In genomic region chr19:4303640-4303995, GRCm38 (mm10) we compare ENCODE assay signal across 9 mouse cellular contexts. TPM values are rescaled to one million over a fixed set of nuclear protein-coding genes. Genes with fewer than 3 reads are reported as not detected.
DNase-seq lines count a peak whose midpoint lies in the region; ATAC-seq and TF ChIP-seq lines count a peak whose summit lies in the region.
"Had no signal": no experiment of that assay in that cellular context is flagged by ENCODE, and none has a peak within 500 bp of the region (broad histone marks: within the 10 kb centered on the region; RNA-seq: fewer than 3 reads in every experiment).

No protein-coding gene starts in this region.

- intact Hi-C loops in heart, postnatal 14 days (cut with DNase I), result no loop called here

- peak overlapping the region; percentile 74 for H3K27ac ChIP-seq in heart, embryonic 15.5 days
- peak overlapping the region; percentile 88 for H3K27ac ChIP-seq in liver, postnatal 0 days (ENCODE audit: low read depth)

- peak overlapping the region; percentile 83 for H3K4me2 ChIP-seq in heart, embryonic 15.5 days
- peak overlapping the region; percentile 87 for H3K4me2 ChIP-seq in liver, postnatal 0 days (ENCODE audit: low read depth, low read length)

- TF ChIP-seq CTCF in liver, postnatal 0 days (IDR thresholded peaks at IDR 0.05; ENCODE audit: low read depth), result no peak

- no peaks in the 10 kb centered on the region for H3K9me3 ChIP-seq in heart, embryonic 15.5 days (replicated peaks)
- H3K9me3 ChIP-seq in liver, postnatal 0 days (ENCODE audit: low read length), result no peaks in the 10 kb centered on the region

- no peaks in the 10 kb centered on the region for H3K27me3 ChIP-seq in heart, embryonic 15.5 days
- H3K27me3 ChIP-seq in liver, postnatal 0 days (ENCODE audit: insufficient read depth, low read length), result no peaks in the 10 kb centered on the region

- no peak for ATAC-seq in heart, embryonic 15.5 days (replicated peaks; ENCODE audit: insufficient number of reproducible peaks, insufficient read depth, low FRiP score, low read depth)
- ATAC-seq in liver, postnatal 0 days, result no peak
- ATAC-seq in monocyte, adult 5-6 weeks (replicated peaks; ENCODE audit: insufficient number of reproducible peaks, low FRiP score, low TSS enrichment, poor library complexity, severe bottlenecking), result no peak

- H3K4me3 ChIP-seq in heart, embryonic 15.5 days, result peak overlapping the region; percentile 70
- H3K4me3 ChIP-seq in liver, postnatal 0 days (ENCODE audit: low read depth, low read length), result peak overlapping the region; percentile 92

- H3K9ac ChIP-seq in heart, embryonic 15.5 days, result no peak overlapping the region
- H3K9ac ChIP-seq in liver, postnatal 0 days (replicated peaks), result no peak overlapping the region

- no peak for TF ChIP-seq EP300 in liver, postnatal 0 days (IDR thresholded peaks at IDR 0.05; ENCODE audit: low read depth)

- DNase-seq in heart, postnatal 14 days, result no peak
- DNase-seq in spleen, postnatal 36 days (ENCODE audit: low spot score in 2 of 2), result peak; percentile 72 to 78
- DNase-seq in spleen, postnatal 14 days (ENCODE audit: low spot score in 2 of 2), result no peak
- no peak for DNase-seq in liver, postnatal 0 days
- no peak for DNase-seq in gastrocnemius, postnatal 4 days (ENCODE audit: low spot score in 2 of 2)
- DNase-seq in kidney, adult 9 months, result no peak
- DNase-seq: kidney, adult 2 months had no signal

- peaks cover 66% of the 10 kb centered on the region for H3K4me1 ChIP-seq in heart, embryonic 15.5 days (replicated peaks)
- peaks cover 52% of the 10 kb centered on the region for H3K4me1 ChIP-seq in liver, postnatal 0 days (ENCODE audit: insufficient read depth)

- 80% methylated on average over 5 of the region's 5 CpGs for WGBS in heart, embryonic 15.5 days
- WGBS in liver, postnatal 0 days (ENCODE audit: insufficient replicate concordance), result 73% methylated on average over 5 of the region's 5 CpGs

- no peaks in the 10 kb centered on the region for H3K36me3 ChIP-seq in heart, embryonic 15.5 days
- H3K36me3 ChIP-seq in liver, postnatal 0 days (replicated peaks; ENCODE audit: insufficient read depth, low read length), result peaks cover 3% of the 10 kb centered on the region; the same call in 1 of the 2 replicates

RNA-seq across cellular contexts. Expression of gene Grk2, which starts 2.4 kb away (rescaled TPM):
- 9.8 and 18.2 TPM in 2 replicates for polyA plus RNA-seq in heart, embryonic 15.5 days (2015; fragmentation: Nextera tagmentation; extraction: Ambion mirVana)
- 10 to 100 TPM; 54.1 to 59.4 TPM for total RNA-seq in heart, postnatal 14 days (2021)
- polyA plus RNA-seq in liver, postnatal 0 days (2015; fragmentation: Nextera tagmentation; extraction: Ambion mirVana), result 11.9 and 14.8 TPM in 2 replicates
- total RNA-seq in monocyte, adult 5-6 weeks (2017), result 270 to 475 TPM (median 366 TPM) in 3 replicates
- 10 to 100 TPM; 42.9 to 43.8 TPM for total RNA-seq in gastrocnemius, postnatal 4 days (2021)

RNA-seq across cellular contexts. Expression of gene Ankrd13d, which starts 20.7 kb away (rescaled TPM):
- polyA plus RNA-seq in heart, embryonic 15.5 days (2015; fragmentation: Nextera tagmentation; extraction: Ambion mirVana), result 1.1 and 2.7 TPM in 2 replicates
- total RNA-seq in heart, postnatal 14 days (2021), result 1 to 10 TPM; 1.0 to 1.4 TPM
- 0.54 and 0.92 TPM in 2 replicates for polyA plus RNA-seq in liver, postnatal 0 days (2015; fragmentation: Nextera tagmentation; extraction: Ambion mirVana)
- 2.4 to 21.5 TPM (median 12.0 TPM) in 3 replicates for total RNA-seq in monocyte, adult 5-6 weeks (2017)
- 1 to 10 TPM; 2.2 to 2.6 TPM for total RNA-seq in gastrocnemius, postnatal 4 days (2021)

RNA-seq across cellular contexts. Expression of gene Ssh3, which starts 34.6 kb away (rescaled TPM):
- polyA plus RNA-seq in heart, embryonic 15.5 days (2015; fragmentation: Nextera tagmentation; extraction: Ambion mirVana), result 6.0 and 10.7 TPM in 2 replicates
- total RNA-seq in heart, postnatal 14 days (2021), result 1 to 10 TPM; 7.2 to 9.9 TPM
- polyA plus RNA-seq in liver, postnatal 0 days (2015; fragmentation: Nextera tagmentation; extraction: Ambion mirVana), result 3.3 and 3.4 TPM in 2 replicates
- total RNA-seq in monocyte, adult 5-6 weeks (2017), result 23.7 to 30.6 TPM (median 27.0 TPM) in 3 replicates
- 1 to 10 TPM; 4.4 to 5.2 TPM for total RNA-seq in gastrocnemius, postnatal 4 days (2021)

Comparison
In these comparisons a context has a peak if more than half of its experiments do, and no peak if none do; other contexts are left out.
1. DNase-seq: peak in spleen, postnatal 36 days (2 of 2); none in heart, postnatal 14 days (0 of 2), spleen, postnatal 14 days (0 of 2), liver, postnatal 0 days (single experiment), gastrocnemius, postnatal 4 days (0 of 2) and kidney, adult 9 months (single experiment).